Mouse (Mus musculus): ENCODE measurements around the gene Prpf40b.

The Prpf40b gene

DNA sequence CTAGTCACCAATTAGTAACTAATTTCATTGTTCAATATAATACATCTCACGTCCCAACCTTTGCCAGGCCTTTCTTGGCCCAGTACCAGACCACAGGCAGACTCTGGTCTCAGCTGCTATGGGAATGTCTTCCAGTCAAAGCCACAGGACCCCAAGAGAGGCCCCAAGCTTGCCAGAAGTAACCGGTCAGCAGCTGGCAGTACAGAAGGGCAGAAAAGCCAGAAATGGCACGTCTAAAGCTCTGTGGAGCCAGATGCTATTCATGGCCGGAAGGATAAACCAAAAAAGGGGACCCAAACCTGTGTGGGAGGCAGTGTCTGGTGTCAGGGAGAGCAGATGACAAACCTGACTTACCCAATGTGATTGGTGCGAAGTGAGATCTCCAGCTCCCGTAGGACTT is 39.6 kb downstream of the Prpf40b start:
- DNase-seq, result no peak

DNA sequence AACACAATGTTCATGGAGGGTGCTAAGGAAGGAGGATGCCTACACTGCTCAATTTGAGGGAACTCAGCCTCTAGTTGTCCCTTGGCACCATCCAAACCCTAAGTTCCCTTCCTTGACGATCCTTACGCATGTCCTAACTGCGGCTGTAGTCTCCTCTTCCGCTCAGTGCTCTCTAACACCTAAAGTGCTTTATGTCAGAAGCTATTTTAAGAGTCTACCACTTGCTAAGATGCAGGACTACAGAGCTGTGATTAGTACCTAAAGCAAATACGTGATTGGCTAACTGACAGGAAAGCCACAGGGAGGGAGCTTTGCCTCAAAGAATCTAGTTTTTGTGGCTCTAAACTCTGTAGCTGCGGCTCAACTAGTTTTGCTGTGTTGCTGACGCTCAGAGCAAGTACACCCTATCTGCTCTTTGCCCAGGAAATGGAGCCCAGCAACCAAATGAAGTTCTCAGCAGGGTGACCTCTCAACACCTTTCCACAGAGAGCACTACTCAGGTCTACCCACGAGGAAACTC is 41.0 kb downstream of the Prpf40b start:
- no peak for DNase-seq

DNA sequence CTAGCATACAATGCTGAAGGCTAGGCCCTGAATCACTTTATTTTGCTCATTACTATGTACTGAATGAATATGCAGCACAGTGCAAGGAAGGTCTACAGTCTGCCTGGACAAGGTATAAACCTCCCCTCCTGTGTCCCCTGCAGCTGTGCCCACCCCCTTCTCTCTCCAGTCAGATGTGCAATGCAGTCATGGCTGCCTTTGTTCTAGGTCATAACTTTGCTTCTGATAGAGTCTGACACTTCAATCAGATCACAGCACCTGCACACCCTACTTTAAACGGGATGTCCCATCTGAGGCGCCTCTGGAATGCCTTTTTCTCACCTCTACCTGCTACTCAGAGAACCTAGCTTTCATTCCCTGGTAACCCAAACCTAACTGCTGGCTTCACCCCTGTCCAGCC is 44.0 kb downstream of the Prpf40b start:
- no peak for DNase-seq

DNA sequence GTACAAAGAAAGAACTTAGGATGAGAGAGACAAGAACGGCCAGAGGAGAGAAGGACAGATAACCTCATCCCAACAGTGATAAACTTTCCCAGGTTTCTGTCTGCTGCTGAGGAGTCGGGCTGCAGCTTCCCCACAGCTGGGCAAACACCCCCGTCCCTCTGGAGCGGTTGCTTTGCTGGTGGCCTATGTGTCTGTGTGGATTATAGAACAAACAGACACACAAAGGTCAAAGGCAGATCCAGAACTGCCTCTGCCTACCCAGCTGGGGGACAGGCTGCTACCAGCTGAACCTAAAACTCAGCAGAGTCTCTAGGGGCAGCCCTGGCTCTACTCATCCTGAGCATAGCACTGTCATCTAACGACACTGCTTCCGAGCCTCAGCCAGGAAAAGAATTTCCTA is 44.8 kb downstream of the Prpf40b start:
- DNase-seq, result no peak

DNA sequence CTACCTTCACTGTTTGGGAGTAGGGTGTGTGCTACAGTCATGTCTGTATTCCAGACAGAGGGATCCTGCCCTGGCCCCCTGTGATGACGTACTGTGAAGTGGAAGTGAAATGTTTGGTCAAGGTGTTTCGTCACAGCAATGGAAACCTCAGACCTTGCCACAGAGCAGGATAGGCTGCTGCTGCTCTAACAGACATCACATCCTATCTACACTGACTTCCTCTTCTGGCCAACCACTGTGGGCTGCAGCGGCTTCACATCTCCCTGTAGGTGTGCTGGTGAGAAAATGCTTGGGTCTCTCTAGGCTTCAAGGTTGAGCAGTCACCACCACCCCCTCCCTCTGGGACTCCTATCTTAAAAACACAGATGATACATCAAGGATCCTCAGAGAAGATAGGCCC is 46.2 kb downstream of the Prpf40b start:
- no peak for DNase-seq

DNA sequence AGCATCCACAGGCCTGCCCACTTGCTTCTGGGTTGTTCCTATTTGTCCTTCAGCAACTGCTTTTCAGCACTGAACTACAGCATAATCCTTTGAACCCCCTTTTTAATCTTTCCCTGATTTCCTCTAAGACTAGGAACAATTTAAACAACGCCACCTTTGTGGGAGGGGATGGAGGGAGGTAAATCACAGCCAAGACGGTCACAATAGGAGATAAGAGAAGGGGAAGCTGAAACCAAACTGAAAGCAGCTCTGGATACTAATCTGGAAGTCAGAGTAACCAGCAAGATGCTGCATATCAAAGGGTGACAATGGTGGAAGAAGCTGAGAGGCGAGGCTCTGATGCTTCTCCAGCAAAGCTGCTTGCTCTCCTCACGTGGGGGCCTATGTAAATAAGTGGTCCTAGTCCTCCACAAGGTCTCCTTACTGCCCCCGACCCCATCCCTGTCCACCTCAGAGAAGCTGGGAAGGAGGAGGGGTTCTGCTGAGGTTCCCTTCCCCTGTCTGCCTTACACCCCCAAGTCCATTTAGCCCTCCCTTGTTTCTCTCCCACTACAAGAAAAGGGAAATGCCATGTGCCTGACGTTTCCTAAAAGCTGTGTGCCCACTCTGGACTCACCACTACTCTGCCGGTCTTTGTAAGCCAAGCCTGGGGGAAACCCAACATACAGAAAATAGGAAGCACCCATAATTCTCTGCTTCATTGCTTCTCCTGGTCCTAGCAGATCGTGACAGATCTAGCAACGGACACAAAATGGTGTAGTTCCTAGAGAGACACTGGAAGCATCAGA is 47.5 kb downstream of the Prpf40b start:
- no peak for DNase-seq

DNA sequence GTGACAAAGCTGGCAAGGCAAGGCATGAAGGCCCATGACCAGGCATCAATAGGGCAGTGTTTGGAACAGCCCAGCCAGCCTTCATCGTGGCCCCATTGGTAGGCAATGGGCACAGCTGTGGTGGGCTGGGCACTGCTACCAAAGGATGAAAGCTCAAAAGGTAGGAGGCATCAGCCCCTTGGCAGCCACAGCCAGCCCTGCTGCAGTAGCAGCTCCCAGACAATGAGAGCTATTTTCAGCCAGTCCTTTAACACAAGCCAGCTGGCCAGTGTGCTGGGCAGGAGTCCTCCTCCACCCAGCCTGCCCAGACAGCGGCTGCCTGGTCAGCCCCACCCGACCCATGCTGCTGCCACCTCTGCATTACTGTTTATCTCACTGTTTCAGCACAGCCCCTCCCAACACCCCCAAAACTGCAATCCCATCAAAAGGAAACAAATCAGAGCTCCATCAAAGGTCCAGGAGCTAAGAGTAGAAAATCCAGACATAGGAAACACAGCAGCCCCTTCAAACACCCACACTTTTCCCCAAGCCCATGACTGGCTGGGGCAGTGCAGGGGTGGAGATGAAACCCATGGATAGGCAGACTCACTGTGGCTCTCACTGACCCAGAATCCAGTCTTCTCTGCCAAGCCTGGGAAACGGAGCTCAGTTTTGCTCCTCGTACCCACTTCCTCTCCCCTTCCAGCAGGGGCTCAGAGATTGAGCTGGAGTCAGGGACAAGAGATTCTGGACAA is 48.7 kb downstream of the Prpf40b start:
- DNase-seq, result peak; percentile 50

DNA sequence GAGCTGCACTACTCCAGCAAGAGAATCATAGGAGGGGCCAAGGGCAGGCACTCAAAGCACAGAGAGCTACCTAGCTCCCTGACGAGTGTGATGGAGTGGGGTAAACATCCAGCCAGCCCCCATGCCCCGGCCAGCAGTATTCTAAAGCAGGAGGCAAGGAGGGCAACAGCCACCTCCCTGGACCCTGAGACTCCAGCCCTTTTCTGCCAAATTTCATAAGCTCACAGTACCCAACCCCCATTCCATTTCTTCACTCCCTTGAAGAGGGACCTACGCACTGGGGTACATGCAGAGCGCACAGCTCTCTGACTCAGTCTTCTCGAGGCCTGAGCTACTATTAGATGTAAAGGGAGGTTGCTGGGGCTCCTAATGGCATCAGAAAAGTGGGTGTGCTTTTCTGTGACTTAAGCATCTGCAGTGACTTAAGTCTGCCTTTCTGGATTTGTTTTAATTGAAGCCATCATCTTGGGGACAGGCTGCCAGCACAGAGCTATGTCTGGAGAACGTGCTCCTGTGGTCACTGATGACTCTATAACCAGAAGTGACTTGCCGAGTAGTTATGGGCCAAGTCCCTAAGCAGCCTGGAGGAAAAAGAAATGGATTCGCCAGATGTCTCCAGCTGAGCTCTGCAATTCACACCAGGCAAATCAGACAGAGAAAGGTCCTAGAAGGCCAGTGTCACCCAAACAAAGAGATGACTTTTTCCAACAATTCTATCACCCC is 49.4 kb downstream of the Prpf40b start:
- DNase-seq, result no peak

DNA sequence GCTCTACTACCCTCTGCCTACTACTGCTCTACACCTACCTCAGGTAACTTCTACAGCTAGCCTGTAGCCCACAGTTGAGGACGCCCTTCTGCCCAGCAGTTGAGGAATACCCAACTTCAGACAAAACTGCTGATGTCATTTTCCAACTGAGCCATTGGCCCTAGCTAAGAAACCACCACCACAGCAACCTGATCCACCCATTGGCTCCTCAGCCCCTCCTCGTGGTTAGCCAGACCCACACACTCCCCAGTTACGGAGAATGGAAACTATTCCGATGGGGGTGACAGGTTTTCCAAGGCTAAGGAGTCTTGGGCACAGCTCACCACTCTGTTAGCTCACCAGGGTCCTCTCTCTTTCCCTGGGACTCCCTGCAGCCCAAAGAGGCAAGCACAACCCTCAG is 50.1 kb downstream of the Prpf40b start:
- DNase-seq, result no peak

DNA sequence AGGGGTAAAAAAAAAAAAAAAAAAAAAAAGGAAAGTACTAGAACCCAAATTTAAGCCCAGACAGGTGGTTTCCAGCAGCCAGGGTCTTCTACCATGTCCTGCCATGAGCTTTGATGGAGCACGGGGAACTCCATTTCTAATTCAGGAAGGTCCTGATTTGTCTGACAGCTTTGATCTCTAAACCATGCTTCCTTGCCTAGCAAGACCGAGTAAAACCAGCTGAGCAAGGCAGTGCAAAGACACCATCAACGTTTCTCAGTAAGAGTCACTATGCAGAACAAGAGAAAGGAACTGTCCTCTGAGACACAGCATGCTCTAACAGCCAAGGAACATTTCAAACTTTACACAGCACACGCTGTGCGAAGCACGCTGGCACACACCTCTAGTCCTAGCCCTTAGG is 56.7 kb downstream of the Prpf40b start:
- DNase-seq, result no peak

DNA sequence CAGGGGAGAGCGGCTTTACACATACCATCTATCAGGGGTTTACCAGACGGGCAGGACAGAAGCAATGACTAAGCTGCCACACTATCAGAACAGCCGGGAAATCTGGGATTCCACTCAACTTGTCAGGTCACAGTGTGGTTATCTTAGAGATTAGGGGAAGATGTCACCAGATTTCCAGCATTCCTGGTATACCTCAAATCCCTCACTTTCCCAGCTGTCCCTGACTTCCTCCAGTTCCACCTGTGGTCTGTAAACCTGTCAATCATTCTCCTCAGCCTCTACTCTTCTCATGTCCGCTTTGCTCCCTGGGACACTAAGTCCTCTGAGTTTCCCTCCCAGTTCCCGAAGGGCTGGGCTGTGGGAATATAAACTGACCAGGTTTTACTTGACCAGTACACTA is 57.4 kb downstream of the Prpf40b start:
- no peak for DNase-seq

DNA sequence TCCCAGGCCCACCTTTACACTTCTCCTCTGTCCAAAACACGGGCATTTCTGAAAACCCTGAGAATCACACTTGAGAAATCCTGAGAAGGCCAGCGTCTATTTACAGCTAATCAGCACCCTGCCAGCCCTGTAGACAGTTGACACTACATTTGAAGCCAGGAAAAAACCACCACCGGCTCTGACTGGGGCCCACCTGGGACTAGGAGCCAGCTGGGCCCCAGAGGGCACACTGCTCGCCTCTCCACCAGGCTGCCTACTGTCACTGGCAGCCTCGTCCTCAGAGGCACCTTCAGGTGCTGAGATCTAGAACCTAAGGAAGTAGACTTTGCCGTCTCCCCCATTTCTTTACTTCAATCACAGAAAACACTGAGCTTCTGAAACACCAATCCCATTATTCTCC is 60.8 kb downstream of the Prpf40b start:
- no peak for DNase-seq

DNA sequence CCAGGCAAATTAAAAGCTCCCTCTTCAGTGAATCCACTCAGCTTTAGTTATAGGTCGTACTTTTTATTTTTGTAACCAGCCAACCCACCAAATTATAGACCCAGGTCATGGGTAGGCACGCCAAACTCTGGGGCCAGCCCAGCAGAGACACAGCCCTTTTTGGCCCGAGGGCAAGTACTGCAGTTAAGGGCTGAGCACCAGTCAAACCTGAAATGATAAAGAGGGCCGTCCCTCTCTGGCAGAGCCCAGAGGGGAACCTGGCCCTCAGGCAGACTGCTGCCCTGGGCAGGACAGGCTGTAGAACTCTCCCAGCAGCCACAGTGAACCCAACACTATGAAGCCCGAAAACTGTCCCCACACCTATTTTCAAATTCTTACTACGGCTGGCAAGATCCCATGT is 61.6 kb downstream of the Prpf40b start:
- DNase-seq, result no peak

DNA sequence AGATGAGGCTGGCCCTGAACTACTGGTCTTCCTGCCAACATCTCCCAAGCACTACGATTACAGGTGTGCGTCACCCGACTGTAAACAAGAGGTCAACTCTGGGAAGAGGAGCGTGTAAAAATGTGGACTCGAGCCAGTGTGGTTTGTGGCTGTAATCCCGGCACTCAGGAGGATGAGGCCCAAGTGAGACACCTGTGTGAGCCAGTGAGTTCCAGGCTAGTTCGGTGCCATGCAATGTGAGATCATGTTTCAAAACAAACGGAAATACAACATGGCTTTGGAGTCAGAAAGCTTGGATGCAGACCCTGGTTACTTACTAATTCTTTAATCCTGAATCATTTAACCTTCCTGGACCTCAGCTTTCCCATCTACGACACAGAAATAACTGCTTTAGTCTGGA is 64.1 kb downstream of the Prpf40b start:
- no peak for DNase-seq

DNA sequence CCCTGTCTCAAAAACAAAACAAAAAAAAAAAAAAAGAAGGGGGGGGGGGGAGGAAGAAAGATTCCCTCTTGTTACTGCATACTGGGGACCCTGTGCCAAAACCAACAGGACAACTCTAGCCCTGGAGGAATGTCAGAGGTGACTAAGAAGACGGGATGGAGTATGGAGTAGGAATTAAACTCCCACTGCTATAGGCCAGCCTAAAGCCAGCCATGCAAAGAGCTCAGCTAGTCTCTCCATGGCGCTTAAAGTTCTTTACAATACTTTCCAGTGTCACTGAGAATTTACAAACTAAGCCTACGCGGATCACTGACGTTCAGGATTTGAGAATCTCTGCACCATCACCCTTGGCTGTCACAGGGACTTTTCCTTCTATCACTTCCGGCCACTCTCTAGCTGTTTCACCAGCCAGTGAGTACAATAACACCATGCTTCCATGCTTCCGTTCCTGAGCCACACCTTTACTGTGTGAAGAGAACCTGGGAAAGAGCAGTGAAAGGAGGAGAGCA is 69.2 kb downstream of the Prpf40b start:
- no peak for DNase-seq

DNA sequence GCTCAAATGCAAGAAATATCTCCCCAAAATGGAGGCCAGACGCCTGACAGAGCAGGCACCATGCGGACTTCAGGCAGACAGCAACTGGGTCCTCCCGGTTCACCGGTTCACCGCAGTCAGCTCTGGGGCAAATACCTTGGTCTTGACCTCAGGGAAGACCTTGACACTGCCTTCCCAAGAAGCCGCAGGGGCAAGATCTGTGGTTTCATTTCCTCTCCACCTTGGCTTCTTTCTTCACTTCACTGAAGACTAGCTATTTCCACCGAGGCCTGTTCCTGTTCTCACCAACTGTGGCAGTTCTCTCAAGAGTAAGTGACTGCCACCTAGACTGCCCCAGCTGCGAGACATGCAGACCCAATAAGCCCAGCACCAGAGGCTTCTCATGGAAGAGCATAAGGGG is 70.0 kb downstream of the Prpf40b start:
- no peak for DNase-seq
